Mouse (Mus musculus): ENCODE measurements around the gene Il11ra1.
"Not testable (repeated sequence)": the region's sequence is repeated elsewhere in the genome, so short reads cannot be mapped to it uniquely, and the experiment has no call there.

Il11ra1 gene

GRCm38 (mm10) chr4:41681176-41681575 lies 18.6 kb upstream of the Il11ra1 start:
- DNase-seq, result no peak

- DNase-seq, result no peak
Measured at GRCm38 (mm10) chr4:41681947-41682346, 17.8 kb upstream of the Il11ra1 start.

GRCm38 (mm10) chr4:41682789-41683188 lies 17.0 kb upstream of the Il11ra1 start:
- DNase-seq, result no peak

GRCm38 (mm10) chr4:41683303-41683702 lies 16.5 kb upstream of the Il11ra1 start:
- DNase-seq, result not testable (repeated sequence)

- not testable (repeated sequence) for DNase-seq
Measured at GRCm38 (mm10) chr4:41684131-41684930, 15.5 kb upstream of the Il11ra1 start.

- DNase-seq, result not testable (repeated sequence)
Measured at GRCm38 (mm10) chr4:41684931-41685453, 14.8 kb upstream of the Il11ra1 start.

GRCm38 (mm10) chr4:41685882-41686492 lies 13.8 kb upstream of the Il11ra1 start:
- DNase-seq, result not testable (repeated sequence)

GRCm38 (mm10) chr4:41688562-41688961 lies 11.2 kb upstream of the Il11ra1 start:
- DNase-seq, result not testable (repeated sequence)

- not testable (repeated sequence) for DNase-seq
Measured at GRCm38 (mm10) chr4:41690014-41690413, 9.8 kb upstream of the Il11ra1 start.

- DNase-seq, result not testable (repeated sequence)
Measured at GRCm38 (mm10) chr4:41693511-41693910, 6.3 kb upstream of the Il11ra1 start.

GRCm38 (mm10) chr4:41695800-41696199 lies 4.0 kb upstream of the Il11ra1 start:
- DNase-seq, result not testable (repeated sequence)

GRCm38 (mm10) chr4:41696452-41696851 lies 3.3 kb upstream of the Il11ra1 start:
- not testable (repeated sequence) for DNase-seq

- peak; percentile 60 to 65 for DNase-seq
Measured at GRCm38 (mm10) chr4:41696930-41697841, 2.6 kb upstream of the Il11ra1 start, which contains the start of gene Cntfr. Gene Cntfr, minus strand, starts transcription at chr4:41697089.

- not testable (repeated sequence) for DNase-seq
Measured at GRCm38 (mm10) chr4:41698421-41699016, 1.3 kb upstream of the Il11ra1 start.

- not testable (repeated sequence) for DNase-seq
Measured at GRCm38 (mm10) chr4:41700224-41700623, 435 bp downstream of the Il11ra1 start.

GRCm38 (mm10) chr4:41702226-41702625 lies 2.4 kb downstream of the Il11ra1 start:
- DNase-seq, result not testable (repeated sequence)

- DNase-seq, result no peak
Measured at GRCm38 (mm10) chr4:41704651-41705050, 4.9 kb downstream of the Il11ra1 start.

GRCm38 (mm10) chr4:41705922-41706754 lies 6.3 kb downstream of the Il11ra1 start:
- DNase-seq, result no peak

- peak; percentile 73 to 76 for DNase-seq
Measured at GRCm38 (mm10) chr4:41707011-41707535, 7.3 kb downstream of the Il11ra1 start.

GRCm38 (mm10) chr4:41708192-41708745 lies 8.5 kb downstream of the Il11ra1 start:
- DNase-seq, result no peak

GRCm38 (mm10) chr4:41710229-41710628 lies 10.4 kb downstream of the Il11ra1 start:
- DNase-seq, result no peak
